9 mouse cellular contexts compared by ENCODE assay signal in genomic region chr11:88512580-88512979, GRCm38 (mm10).
DNase-seq lines count a peak whose midpoint lies in the region; ATAC-seq lines count a peak whose summit lies in the region.
"Had no signal": no experiment of that assay in that cellular context is flagged by ENCODE, and none has a peak within 500 bp of the region (broad histone marks: within the 10 kb centered on the region; RNA-seq: fewer than 3 reads in every experiment).

No protein-coding gene starts in this region.

- peak; percentile 23 to 31 for DNase-seq in left cerebral cortex, adult 18-20 months (ENCODE audit: low spot score in 2 of 2)
- DNase-seq in left cerebral cortex, adult 11 months (ENCODE audit: low spot score): no peak
- peak; percentile 87 for DNase-seq in R1 (ENCODE audit: low read depth, low spot score)
- peak; percentile 72 for DNase-seq in embryo, embryonic 11 days
- peak; percentile 62 for DNase-seq in testis, postnatal 10 days (ENCODE audit: low spot score)

- H3K27ac ChIP-seq in heart, embryonic 16.5 days (ENCODE audit: low read length): no peak overlapping the region
- peak overlapping the region; percentile 27; the same call in 1 of the 2 replicates for H3K27ac ChIP-seq in kidney, embryonic 16.5 days (ENCODE audit: low read length)
- H3K27ac ChIP-seq: liver, embryonic 15.5 days had no signal

- WGBS in heart, embryonic 16.5 days: 35% methylated on average over 4 of the region's 4 CpGs
- WGBS in kidney, embryonic 16.5 days: 42% methylated on average over 4 of the region's 4 CpGs

- H3K4me3 ChIP-seq in heart, embryonic 16.5 days (ENCODE audit: low read length): no peak overlapping the region
- no peak overlapping the region for H3K4me3 ChIP-seq in kidney, embryonic 16.5 days (ENCODE audit: low read length)
- H3K4me3 ChIP-seq: liver, embryonic 15.5 days had no signal

- H3K9me3 ChIP-seq in heart, embryonic 16.5 days (replicated peaks; ENCODE audit: control insufficient read depth, low read length): no peaks in the 10 kb centered on the region
- no peaks in the 10 kb centered on the region for H3K9me3 ChIP-seq in kidney, embryonic 16.5 days (ENCODE audit: low read length)
- H3K9me3 ChIP-seq: liver, embryonic 15.5 days had no signal

- H3K36me3 ChIP-seq in heart, embryonic 16.5 days (ENCODE audit: control insufficient read depth, insufficient read depth): no peaks in the 10 kb centered on the region
- no peaks in the 10 kb centered on the region for H3K36me3 ChIP-seq in kidney, embryonic 16.5 days (ENCODE audit: insufficient read depth, low read length)
- H3K36me3 ChIP-seq: liver, embryonic 15.5 days had no signal

- H3K27me3 ChIP-seq in heart, embryonic 16.5 days (ENCODE audit: control insufficient read depth, insufficient read depth, low read length): no peaks in the 10 kb centered on the region
- H3K27me3 ChIP-seq in kidney, embryonic 16.5 days (ENCODE audit: insufficient read depth, low read length): no peaks in the 10 kb centered on the region
- H3K27me3 ChIP-seq: liver, embryonic 15.5 days had no signal

- no peak overlapping the region for H3K9ac ChIP-seq in heart, embryonic 16.5 days (ENCODE audit: low read length)
- no peak overlapping the region for H3K9ac ChIP-seq in kidney, embryonic 16.5 days (replicated peaks; ENCODE audit: low read length)
- H3K9ac ChIP-seq: liver, embryonic 15.5 days had no signal

- H3K4me2 ChIP-seq in heart, embryonic 16.5 days (ENCODE audit: low read depth, low read length): no peak overlapping the region
- H3K4me2 ChIP-seq in kidney, embryonic 16.5 days (replicated peaks; ENCODE audit: low read depth, low read length): no peak overlapping the region
- H3K4me2 ChIP-seq: liver, embryonic 15.5 days had no signal

- H3K4me1 ChIP-seq in heart, embryonic 16.5 days (ENCODE audit: control insufficient read depth, insufficient read depth, low read length): peaks cover 46% of the 10 kb centered on the region
- H3K4me1 ChIP-seq in kidney, embryonic 16.5 days (ENCODE audit: insufficient read depth, low read length): peaks cover 47% of the 10 kb centered on the region

- peak; percentile 29; the same call in 1 of the 2 replicates for ATAC-seq in heart, embryonic 16.5 days (replicated peaks; ENCODE audit: extremely low read depth, insufficient read depth, low FRiP score)
- peak; percentile 81 for ATAC-seq in kidney, embryonic 16.5 days (ENCODE audit: low FRiP score, low TSS enrichment)
- peak; percentile 92 for ATAC-seq in megakaryocyte progenitor cell, adult 5-6 weeks (replicated peaks; ENCODE audit: poor library complexity)

Comparison
In these comparisons a context has a peak if more than half of its experiments do, and no peak if none do; other contexts are left out.
1. ATAC-seq: peak in every context shown above with its lines; median percentile 92 in megakaryocyte progenitor cell, adult 5-6 weeks; 81 in kidney, embryonic 16.5 days; 29 in heart, embryonic 16.5 days.